Mouse (Mus musculus) G1E (cell line): ENCODE results near the gene Adgrl3. TPM values are rescaled to one million over a fixed set of nuclear protein-coding genes. Genes with fewer than 3 reads are reported as not detected.

Experiments
- ATAC-seq: 2 replicates; pipeline ENCODE4 v1.8.0; 2016; ENCODE audit warnings: mild to moderate bottlenecking; ENCODE audit not compliant: insufficient number of reproducible peaks, poor library complexity, low FRiP score, severe bottlenecking; ENCODE audit errors: extremely low read depth
- DNase-seq: peaks from one replicate; pipeline ENCODE4 v3.0.0; 2012; ENCODE audit warnings: low spot score
- H3K27me3 ChIP-seq: 2 replicates; pipeline ENCODE4 v1.6.1; 2012; ENCODE audit warnings: mild to moderate bottlenecking, low read length, inconsistent platforms; ENCODE audit not compliant: insufficient read depth
- H3K36me3 ChIP-seq: replicated peaks from 2 replicates; pipeline ENCODE3; 2012; ENCODE audit warnings: mild to moderate bottlenecking, inconsistent platforms
- H3K4me1 ChIP-seq: 2 replicates; pipeline ENCODE4 v1.6.1; 2012; ENCODE audit warnings: low read depth, low read length, inconsistent platforms, mixed read lengths; ENCODE audit not compliant: insufficient read depth
- H3K4me3 ChIP-seq: 2 replicates; pipeline ENCODE4 v1.5.1; 2012; ENCODE audit warnings: low read depth, mild to moderate bottlenecking, inconsistent platforms, low read length, moderate library complexity, mixed read lengths
- H3K9me3 ChIP-seq: replicated peaks from 2 replicates; pipeline ENCODE4 v1.6.1; 2012; ENCODE audit warnings: inconsistent platforms
- CTCF ChIP-seq: IDR thresholded peaks from 2 replicates; pipeline ENCODE4 v1.5.1; 2012; ENCODE audit warnings: low read depth, low read length, inconsistent platforms, mixed read lengths
- GATA1 ChIP-seq: IDR thresholded peaks from 2 replicates; pipeline ENCODE4 v1.6.1; 2012; ENCODE audit warnings: borderline replicate concordance, low read length, inconsistent platforms, mixed read lengths
- GATA2 ChIP-seq: IDR thresholded peaks from 2 replicates; pipeline ENCODE4 v1.6.1; 2012; ENCODE audit warnings: low read depth, low read length, inconsistent platforms, borderline replicate concordance
- POLR2AphosphoS5 ChIP-seq: IDR thresholded peaks from 2 replicates; pipeline ENCODE4 v1.6.1; 2012; ENCODE audit warnings: low read depth, low read length, inconsistent platforms; ENCODE audit not compliant: insufficient replicate concordance
- TAL1 ChIP-seq: conservative IDR thresholded peaks from 2 replicates; pipeline ENCODE4 v1.6.1; 2012; ENCODE audit warnings: low read depth, low read length, inconsistent platforms, mixed read lengths
- polyA plus RNA-seq: library from polyadenylated mRNA; stranded (reverse); fragments of >175 nt; gene quantifications from 2 replicates; pipeline ENCODE4 v1.2.3, GENCODE M21; 2012
- total RNA-seq, 2 experiments: library from RNA; stranded (forward) in 1 of 2; stranded (reverse) in 1 of 2; fragments of 200-1000 nt in 1 of 2; fragments of >200 nt in 1 of 2; fragmentation: Nextera tagmentation in 1 of 2; gene quantifications; 2 replicates each; pipeline ENCODE4 v1.2.3; 2014 to 2017

Adgrl3 gene
- total and polyA plus RNA-seq, 3 experiments: 0.98 TPM; not detected in 2

- Histone ChIP-seq H3K4me3 (no peak overlapping the region), H3K4me1 (no peaks in the 10 kb centered on the region), H3K36me3 (no peaks in the 10 kb centered on the region), H3K27me3 (no peaks in the 10 kb centered on the region), H3K9me3 (peaks cover 6% of the 10 kb centered on the region)
- no peak for TF ChIP-seq GATA1
- no peak for TF ChIP-seq CTCF
- no peak for TF ChIP-seq TAL1
- no peak for TF ChIP-seq GATA2
- no peak for TF ChIP-seq POLR2AphosphoS5
- ATAC-seq (no peak), DNase-seq (no peak)
Measured at GRCm38 (mm10) chr5:81365250-81365649, 345.3 kb downstream of the Adgrl3 start.

- no peak for DNase-seq
- Histone ChIP-seq H3K36me3 (no peaks in the 10 kb centered on the region), H3K9me3 (peaks cover under 1% of the 10 kb centered on the region; the same call in 1 of the 2 replicates), H3K4me1 (no peaks in the 10 kb centered on the region), H3K4me3 (no peak overlapping the region), H3K27me3 (no peaks in the 10 kb centered on the region)
- TF ChIP-seq GATA2: no peak
- no peak for TF ChIP-seq CTCF
- no peak for TF ChIP-seq GATA1
- TF ChIP-seq POLR2AphosphoS5: no peak
- no peak for TF ChIP-seq TAL1
- no peak for ATAC-seq
Measured at GRCm38 (mm10) chr5:81370126-81370850, 350.4 kb downstream of the Adgrl3 start.

- ATAC-seq: no peak
- H3K4me3 ChIP-seq: no peak overlapping the region
- H3K4me1 ChIP-seq: no peaks in the 10 kb centered on the region
- no peaks in the 10 kb centered on the region for H3K9me3 ChIP-seq
- no peaks in the 10 kb centered on the region for H3K27me3 ChIP-seq
- TF ChIP-seq GATA1 (no peak), TAL1 (no peak), GATA2 (no peak), POLR2AphosphoS5 (no peak), CTCF (no peak)
- no peak for DNase-seq
- H3K36me3 ChIP-seq: no peaks in the 10 kb centered on the region
Measured at GRCm38 (mm10) chr5:81375992-81376391, 356.1 kb downstream of the Adgrl3 start.

GRCm38 (mm10) chr5:81405582-81406143 is 385.7 kb downstream of the Adgrl3 start:
- Histone ChIP-seq H3K36me3 (no peaks in the 10 kb centered on the region), H3K9me3 (no peaks in the 10 kb centered on the region), H3K4me1 (no peaks in the 10 kb centered on the region), H3K4me3 (no peak overlapping the region), H3K27me3 (no peaks in the 10 kb centered on the region)
- DNase-seq: no peak
- TF ChIP-seq TAL1 (no peak), CTCF (no peak), GATA2 (no peak), GATA1 (no peak), POLR2AphosphoS5 (no peak)
- ATAC-seq: no peak

DNA sequence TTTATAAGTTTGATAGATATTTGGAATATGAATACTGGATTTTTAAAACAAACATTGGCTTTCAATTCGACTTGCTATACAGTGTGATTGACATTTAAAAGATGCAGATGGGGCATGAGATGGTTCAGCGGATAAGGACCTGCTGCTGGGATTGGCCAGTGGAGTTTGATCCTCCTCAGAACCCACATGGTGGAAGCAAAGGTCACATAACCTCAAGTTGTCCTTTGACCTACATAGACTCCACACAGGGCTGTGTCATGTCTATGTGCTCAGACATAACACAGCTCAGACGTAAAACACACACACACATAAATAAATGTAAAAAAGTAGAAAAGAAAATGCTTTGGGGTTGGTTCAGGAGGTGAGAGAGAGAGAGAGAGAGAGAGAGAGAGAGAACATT is 397.4 kb downstream of the Adgrl3 start:
- DNase-seq (no peak), ATAC-seq (no peak)
- no peaks in the 10 kb centered on the region for H3K4me1 ChIP-seq
- H3K4me3 ChIP-seq: no peak overlapping the region
- no peaks in the 10 kb centered on the region for H3K36me3 ChIP-seq
- no peaks in the 10 kb centered on the region for H3K27me3 ChIP-seq
- TF ChIP-seq POLR2AphosphoS5 (no peak), GATA2 (no peak), TAL1 (no peak), CTCF (no peak), GATA1 (no peak)
- H3K9me3 ChIP-seq: no peaks in the 10 kb centered on the region

DNA sequence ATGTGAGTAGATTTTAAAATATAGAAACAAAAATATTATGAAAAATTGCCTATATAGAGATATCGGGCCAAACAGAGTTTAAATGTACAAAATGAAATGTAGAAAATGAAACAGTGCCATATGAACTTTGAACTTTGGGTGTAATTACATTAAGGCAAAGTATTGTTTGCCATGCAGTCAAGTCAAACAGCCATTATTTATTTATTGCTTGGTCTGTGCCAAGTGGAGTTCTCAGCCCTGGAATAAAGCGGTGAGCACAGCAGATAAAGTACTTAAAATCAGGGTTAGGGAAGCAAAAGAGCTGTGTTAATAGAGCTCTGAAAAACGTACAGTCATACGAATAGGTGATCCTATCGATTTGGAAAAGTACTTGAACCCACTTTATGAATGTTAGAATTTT is 407.5 kb downstream of the Adgrl3 start:
- H3K9me3 ChIP-seq: peaks cover 9% of the 10 kb centered on the region
- no peak for TF ChIP-seq POLR2AphosphoS5
- TF ChIP-seq GATA1: no peak
- no peaks in the 10 kb centered on the region for H3K36me3 ChIP-seq
- ATAC-seq (no peak), DNase-seq (no peak)
- H3K4me3 ChIP-seq: no peak overlapping the region
- H3K27me3 ChIP-seq: no peaks in the 10 kb centered on the region
- H3K4me1 ChIP-seq: no peaks in the 10 kb centered on the region

- no peak overlapping the region for H3K4me3 ChIP-seq
- H3K4me1 ChIP-seq: no peaks in the 10 kb centered on the region
- DNase-seq: no peak
- no peak for ATAC-seq
- H3K9me3 ChIP-seq: peaks cover 4% of the 10 kb centered on the region; the same call in 1 of the 2 replicates
- TF ChIP-seq POLR2AphosphoS5 (no peak), GATA2 (no peak), CTCF (no peak), GATA1 (no peak), TAL1 (no peak)
- no peaks in the 10 kb centered on the region for H3K36me3 ChIP-seq
- H3K27me3 ChIP-seq: no peaks in the 10 kb centered on the region
Measured at GRCm38 (mm10) chr5:81436375-81436774, 416.4 kb downstream of the Adgrl3 start.
